Mouse (Mus musculus) hindbrain, embryonic 12.5 days (tissue): Measurements from ENCODE around the gene Gm49510. TPM values are rescaled to one million over a fixed set of nuclear protein-coding genes. Genes with fewer than 3 reads are reported as not detected.

Source experiments
- ATAC-seq: fragments of 200-750 bp; cut with Nextera tagmentation; 2 replicates; pipeline ENCODE4 v1.8.0; 2017; ENCODE audit warnings: moderate TSS enrichment; ENCODE audit not compliant: low FRiP score
- H3K27ac ChIP-seq: fragments of 300-500 bp; sonication (generic); 2 replicates; pipeline ENCODE4 v1.5.1; 2016; ENCODE audit warnings: mild to moderate bottlenecking
- H3K27me3 ChIP-seq: fragments of 300-500 bp; sonication (generic); 2 replicates; pipeline ENCODE4 v1.6.1; 2016; ENCODE audit warnings: mild to moderate bottlenecking
- H3K36me3 ChIP-seq: fragments of 300-500 bp; sonication (generic); 2 replicates; pipeline ENCODE4 v1.6.1; 2016; ENCODE audit warnings: mild to moderate bottlenecking
- H3K4me1 ChIP-seq: fragments of 300-500 bp; sonication (generic); 2 replicates; pipeline ENCODE4 v1.6.1; 2016
- H3K4me2 ChIP-seq: fragments of 300-500 bp; sonication (generic); replicated peaks from 2 replicates; pipeline ENCODE4 v1.6.1; 2016; ENCODE audit warnings: mild to moderate bottlenecking
- H3K4me3 ChIP-seq: fragments of 300-500 bp; sonication (generic); 2 replicates; pipeline ENCODE4 v1.5.1; 2016; ENCODE audit warnings: mild to moderate bottlenecking
- H3K9ac ChIP-seq: fragments of 300-500 bp; sonication (generic); 2 replicates; pipeline ENCODE4 v1.6.1; 2016; ENCODE audit warnings: mild to moderate bottlenecking, moderate library complexity
- H3K9me3 ChIP-seq: fragments of 300-500 bp; sonication (generic); replicated peaks from 2 replicates; pipeline ENCODE4 v1.6.1; 2016; ENCODE audit warnings: mild to moderate bottlenecking
- WGBS: fragments of 180-500 bp; shearing (Covaris S2); methylation state at CpG from one replicate; pipeline ENCODE4 v1.1.7; 2016; 5-methylcytosine and 5-hydroxymethylcytosine counted together
- polyA plus RNA-seq: library from polyadenylated mRNA; unstranded; fragments of >200 nt; fragmentation: Nextera tagmentation; extraction: Ambion mirVana; gene quantifications from 2 replicates; pipeline ENCODE4 v1.2.1, GENCODE M21; 2016

Gene Gm49510
- polyA plus RNA-seq, 1 experiment from 2014 or later = 0.61 TPM

GRCm38 (mm10) chr15:78925129-78925528 lies 25.7 kb downstream of the Gm49510 start:
- Histone ChIP-seq H3K27ac (no peak overlapping the region), H3K27me3 (peaks cover 13% of the 10 kb centered on the region; the same call in 1 of the 2 replicates), H3K36me3 (no peaks in the 10 kb centered on the region), H3K4me3 (no peak overlapping the region), H3K4me2 (no peak overlapping the region), H3K9me3 (no peaks in the 10 kb centered on the region), H3K4me1 (peaks cover 26% of the 10 kb centered on the region), H3K9ac (no peak overlapping the region)
- 37% methylated on average over 8 of the region's 8 CpGs for WGBS
- no peak for ATAC-seq

GRCm38 (mm10) chr15:78926021-78926919 lies 26.8 kb downstream of the Gm49510 start, which contains the start of gene Lgals1:
TSS of gene Lgals1 (plus strand) at chr15:78926725.
- Histone ChIP-seq H3K9ac (peak within 1 kb of the TSS; percentile 50), H3K4me1 (peaks cover 26% of the 10 kb centered on the region), H3K36me3 (no peaks in the 10 kb centered on the region), H3K4me3 (peak within 1 kb of the TSS; percentile 30), H3K4me2 (peak within 1 kb of the TSS; percentile 57), H3K27ac (peak within 1 kb of the TSS; percentile 56), H3K9me3 (no peaks in the 10 kb centered on the region), H3K27me3 (peaks cover 13% of the 10 kb centered on the region; the same call in 1 of the 2 replicates)
- peak; percentile 39; the same call in 1 of the 2 replicates for ATAC-seq
- WGBS = 7% methylated on average over 19 of the region's 20 CpGs

DNA sequence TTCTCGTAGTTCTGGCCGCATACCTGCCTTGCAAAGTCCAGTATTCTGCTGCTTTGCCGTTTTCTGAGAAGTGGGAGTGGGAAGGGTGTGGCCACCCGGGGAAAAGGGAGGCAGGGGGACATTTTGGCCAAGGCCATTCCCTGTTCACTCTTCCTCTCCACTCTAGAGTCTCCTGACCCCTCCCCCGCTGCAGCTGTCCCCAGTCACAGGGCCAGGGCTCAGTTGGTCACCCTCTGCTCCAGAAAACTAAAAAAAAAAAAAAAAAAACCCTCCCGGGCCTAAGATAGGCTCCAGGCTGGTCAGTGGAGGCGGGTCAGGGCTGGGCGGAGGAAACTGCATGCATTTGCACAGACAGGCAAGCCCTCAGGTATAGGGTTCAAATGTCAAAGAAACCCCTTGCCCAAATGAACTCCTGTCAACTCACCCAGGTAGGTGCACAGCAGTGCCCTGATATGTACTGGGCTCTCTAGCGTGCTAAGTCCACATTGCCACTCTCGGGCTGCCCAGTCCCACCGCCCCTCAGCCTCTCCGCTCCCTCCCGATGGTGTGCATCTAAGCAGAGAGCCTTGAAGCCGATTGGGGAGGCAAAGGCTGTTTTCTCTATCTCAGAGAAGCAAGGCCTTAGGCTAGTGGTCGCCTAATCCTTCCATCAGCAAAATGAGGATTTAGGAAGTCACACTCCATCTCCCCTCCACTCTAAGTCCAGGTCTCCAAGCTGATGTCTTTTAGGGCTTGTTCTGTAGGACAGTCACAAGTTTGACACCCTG lies 27.7 kb downstream of the Gm49510 start:
- Histone ChIP-seq H3K27ac (peak overlapping the region; percentile 56), H3K4me2 (peak overlapping the region; percentile 57), H3K9me3 (no peaks in the 10 kb centered on the region), H3K9ac (peak overlapping the region; percentile 50), H3K4me1 (peaks cover 26% of the 10 kb centered on the region), H3K4me3 (peak overlapping the region; percentile 30), H3K27me3 (peaks cover 13% of the 10 kb centered on the region; the same call in 1 of the 2 replicates), H3K36me3 (no peaks in the 10 kb centered on the region)
- ATAC-seq = no peak
- WGBS = 20% methylated on average over 15 of the region's 15 CpGs

GRCm38 (mm10) chr15:78927788-78928457 lies 28.5 kb downstream of the Gm49510 start:
- Histone ChIP-seq H3K4me2 (peak overlapping the region; percentile 57), H3K4me1 (peaks cover 26% of the 10 kb centered on the region), H3K27me3 (peaks cover 15% of the 10 kb centered on the region; the same call in 1 of the 2 replicates), H3K36me3 (no peaks in the 10 kb centered on the region), H3K9ac (peak overlapping the region; percentile 50), H3K4me3 (peak overlapping the region; percentile 30), H3K27ac (peak overlapping the region; percentile 56), H3K9me3 (no peaks in the 10 kb centered on the region)
- 0 out of 2 replicates have a peak, but pooled peaks have one; percentile 30 for ATAC-seq
- WGBS = under 1% methylated on average over 24 of the region's 35 CpGs

GRCm38 (mm10) chr15:78928539-78928938 lies 29.1 kb downstream of the Gm49510 start:
- Histone ChIP-seq H3K36me3 (no peaks in the 10 kb centered on the region), H3K27me3 (peaks cover 15% of the 10 kb centered on the region; the same call in 1 of the 2 replicates), H3K27ac (0 out of 2 replicates have a peak overlapping the region, but pooled peaks have one; percentile 14), H3K9me3 (no peaks in the 10 kb centered on the region), H3K4me3 (peak overlapping the region; percentile 30), H3K9ac (no peak overlapping the region), H3K4me1 (peaks cover 26% of the 10 kb centered on the region), H3K4me2 (peak overlapping the region; percentile 57)
- ATAC-seq = no peak
- 49% methylated on average over 8 of the region's 8 CpGs for WGBS

DNA sequence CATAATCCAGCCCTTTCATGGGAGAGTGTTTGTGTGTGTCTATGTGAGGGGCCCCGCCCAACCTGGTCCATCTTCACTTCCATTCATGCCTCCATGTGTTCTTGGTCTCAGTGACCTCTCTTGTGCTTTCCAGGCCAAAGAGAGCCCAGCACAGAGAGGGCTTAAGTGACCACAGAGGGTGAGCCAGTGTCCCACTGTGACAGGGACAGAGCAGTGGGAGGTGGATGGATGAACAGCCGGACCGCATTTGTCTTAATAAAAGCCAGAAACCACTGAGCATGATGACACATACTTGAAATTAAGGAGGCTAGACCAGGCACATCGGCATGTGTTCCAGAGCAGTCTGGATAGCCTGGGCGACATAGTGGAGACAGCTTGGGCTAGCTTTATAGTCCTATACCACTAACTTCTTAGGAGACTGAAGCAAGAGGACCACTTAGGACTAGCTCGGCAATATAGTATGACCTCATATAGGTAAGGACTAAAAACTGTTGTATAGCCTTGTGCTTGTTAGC lies 30.8 kb downstream of the Gm49510 start:
- Histone ChIP-seq H3K9me3 (no peaks in the 10 kb centered on the region), H3K4me1 (peaks cover 29% of the 10 kb centered on the region)
- no peak for ATAC-seq

DNA sequence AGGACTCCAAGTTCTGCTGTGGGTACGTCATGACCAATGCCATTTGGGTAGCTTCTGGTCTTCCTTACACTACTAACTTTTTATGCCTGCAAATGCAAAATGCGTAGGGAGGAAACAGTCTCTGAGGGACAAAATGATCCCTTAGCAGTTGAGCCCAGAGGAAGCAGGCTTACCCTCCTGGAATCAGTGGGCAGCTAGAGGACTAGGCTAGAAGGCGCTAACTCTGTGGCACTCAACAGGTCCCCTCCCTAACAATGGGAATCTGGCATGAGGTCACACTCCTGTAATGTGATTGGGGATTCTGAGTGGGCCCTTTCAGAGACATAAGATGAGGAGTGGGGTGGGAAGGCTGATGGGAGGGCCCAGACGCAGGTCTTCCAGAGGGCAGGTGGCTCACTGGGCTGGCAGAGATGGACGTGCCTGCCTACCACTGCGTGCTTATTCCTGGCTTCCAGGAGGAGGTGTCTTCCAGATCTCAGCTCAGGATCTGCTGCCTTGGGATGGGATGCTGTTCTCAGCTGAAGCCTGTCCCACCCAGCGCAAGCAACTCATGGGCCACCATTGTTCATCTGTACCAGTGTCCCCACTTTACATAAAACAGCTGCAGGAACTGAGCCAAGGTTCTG lies 31.4 kb downstream of the Gm49510 start:
- Histone ChIP-seq H3K4me3 (no peak overlapping the region), H3K9ac (no peak overlapping the region), H3K4me1 (peaks cover 34% of the 10 kb centered on the region), H3K36me3 (no peaks in the 10 kb centered on the region), H3K4me2 (no peak overlapping the region), H3K9me3 (no peaks in the 10 kb centered on the region), H3K27me3 (peaks cover 15% of the 10 kb centered on the region; the same call in 1 of the 2 replicates), H3K27ac (no peak overlapping the region)
- 88% methylated on average over 7 of the region's 7 CpGs for WGBS
- ATAC-seq = no peak

More for the DNA sequence above, 30.8 kb downstream of the Gm49510 start:
- Histone ChIP-seq H3K36me3 (no peaks in the 10 kb centered on the region), H3K4me2 (no peak overlapping the region), H3K4me3 (no peak overlapping the region), H3K27me3 (peaks cover 15% of the 10 kb centered on the region; the same call in 1 of the 2 replicates), H3K9ac (no peak overlapping the region), H3K27ac (no peak overlapping the region)
- WGBS = 92% methylated on average over 6 of the region's 6 CpGs

DNA sequence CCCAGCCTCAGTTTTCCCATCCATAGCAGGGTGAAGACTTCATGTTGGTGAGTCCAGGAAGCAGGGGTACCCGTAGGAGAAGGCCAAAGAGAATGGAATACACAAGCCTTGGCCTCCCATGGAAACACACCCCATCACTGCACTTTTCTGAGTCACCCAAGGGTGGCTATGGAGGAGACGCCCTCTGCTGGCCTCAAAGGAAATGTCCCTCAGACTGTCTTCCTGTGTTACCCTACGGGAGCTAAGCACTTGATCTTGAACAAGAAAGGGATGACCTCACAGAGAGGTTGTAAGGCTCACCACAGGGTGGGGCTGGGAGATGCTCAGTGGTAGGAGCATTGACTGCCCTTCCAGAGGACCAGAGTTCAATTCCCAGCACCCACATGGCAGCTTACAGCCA lies 32.1 kb downstream of the Gm49510 start:
- ATAC-seq = no peak
- H3K4me1 ChIP-seq = peaks cover 34% of the 10 kb centered on the region
- no peak overlapping the region for H3K27ac ChIP-seq
- 23% methylated on average over 3 of the region's 3 CpGs for WGBS
- no peaks in the 10 kb centered on the region for H3K9me3 ChIP-seq
- H3K4me2 ChIP-seq = no peak overlapping the region
- H3K36me3 ChIP-seq = no peaks in the 10 kb centered on the region
- H3K4me3 ChIP-seq = no peak overlapping the region
- no peak overlapping the region for H3K9ac ChIP-seq
- peaks cover 11% of the 10 kb centered on the region; the same call in 1 of the 2 replicates for H3K27me3 ChIP-seq

DNA sequence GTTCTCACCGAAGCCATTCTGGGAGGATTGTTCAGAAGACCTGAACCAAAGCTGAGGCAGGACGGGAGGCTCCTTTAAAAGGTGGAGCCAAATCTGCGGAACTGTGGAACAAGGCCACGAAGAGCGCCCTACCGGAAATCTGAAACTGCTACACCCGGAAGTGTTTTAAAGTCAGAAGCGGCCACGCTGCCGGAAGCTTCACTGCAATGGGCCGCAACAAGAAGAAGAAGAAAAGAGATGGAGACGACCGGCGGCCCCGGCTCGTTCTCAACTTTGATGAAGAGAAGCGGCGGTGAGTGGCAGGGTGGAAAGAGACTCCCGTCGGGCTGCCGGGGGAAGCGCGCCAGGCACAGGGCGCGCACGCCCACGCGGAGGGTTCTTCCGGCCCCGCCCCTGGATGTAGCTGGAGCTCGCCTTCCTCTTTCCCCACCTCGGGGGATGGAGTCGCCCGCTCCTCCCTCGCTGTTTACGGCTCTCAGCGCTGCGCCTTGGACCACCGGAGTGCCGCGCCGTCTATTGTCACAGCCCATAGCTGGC lies 35.4 kb downstream of the Gm49510 start, which contains the start of gene Nol12:
TSS of gene Nol12 (plus strand) at position 150 of the 537 bp plus-strand sequence.
- peak within 1 kb of the TSS; percentile 80 for H3K27ac ChIP-seq
- no peaks in the 10 kb centered on the region for H3K9me3 ChIP-seq
- 0 out of 2 replicates have a peak, but pooled peaks cover 2% of the 10 kb centered on the region for H3K27me3 ChIP-seq
- peaks cover 30% of the 10 kb centered on the region for H3K36me3 ChIP-seq
- peak within 1 kb of the TSS; percentile 59 for H3K4me2 ChIP-seq
- peak; percentile 88 for ATAC-seq
- H3K9ac ChIP-seq = peak within 1 kb of the TSS; percentile 81
- under 1% methylated on average over 41 of the region's 42 CpGs for whole genome bisulfite sequencing
- peak within 1 kb of the TSS; percentile 78 for H3K4me3 ChIP-seq
- peaks cover 21% of the 10 kb centered on the region for H3K4me1 ChIP-seq

DNA sequence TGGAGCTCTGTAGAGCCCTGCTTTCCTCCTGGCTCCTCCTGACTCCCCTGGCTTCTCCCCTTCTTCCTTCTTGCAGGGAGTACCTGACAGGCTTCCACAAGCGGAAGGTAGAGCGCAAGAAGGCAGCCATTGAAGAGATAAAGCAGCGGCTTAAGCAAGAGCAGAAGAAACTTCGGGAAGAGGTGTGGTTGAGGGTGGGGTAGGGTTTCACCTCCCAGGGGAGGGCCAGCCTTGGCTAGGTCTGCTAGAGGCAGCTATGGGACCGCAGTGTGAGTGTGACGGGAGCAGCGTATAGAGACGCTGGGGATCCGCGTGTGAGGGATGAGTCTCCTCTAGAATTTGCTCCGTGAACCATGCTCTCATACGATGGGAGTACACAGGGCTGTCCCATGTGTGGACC lies 36.9 kb downstream of the Gm49510 start:
- Histone ChIP-seq H3K36me3 (peaks cover 45% of the 10 kb centered on the region), H3K27me3 (0 out of 2 replicates have a peak, but pooled peaks cover 2% of the 10 kb centered on the region), H3K4me1 (peaks cover 21% of the 10 kb centered on the region), H3K4me3 (no peak overlapping the region), H3K27ac (no peak overlapping the region), H3K9ac (no peak overlapping the region), H3K9me3 (no peaks in the 10 kb centered on the region), H3K4me2 (no peak overlapping the region)
- WGBS = 91% methylated on average over 12 of the region's 12 CpGs
- no peak for ATAC-seq

- no peaks in the 10 kb centered on the region for H3K9me3 ChIP-seq
- H3K27me3 ChIP-seq = 0 out of 2 replicates have a peak, but pooled peaks cover 2% of the 10 kb centered on the region
- 82% methylated on average over 10 of the region's 10 CpGs for WGBS
- no peak overlapping the region for H3K4me2 ChIP-seq
- H3K4me1 ChIP-seq = peaks cover 21% of the 10 kb centered on the region
- no peak overlapping the region for H3K27ac ChIP-seq
- H3K36me3 ChIP-seq = peaks cover 48% of the 10 kb centered on the region
- H3K4me3 ChIP-seq = no peak overlapping the region
- no peak for ATAC-seq
- H3K9ac ChIP-seq = no peak overlapping the region
These were observed 37.8 kb downstream of the Gm49510 start for GRCm38 (mm10) chr15:78937311-78937710.
